Mouse (Mus musculus) cerebellum, postnatal 25 days (tissue): ENCODE data around the gene Nufip2.
"Not testable (repeated sequence)": the region's sequence is repeated elsewhere in the genome, so short reads cannot be mapped to it uniquely, and the experiment has no call there.

Experiments
- DNase-seq, 2 experiments: peaks; one replicate each; pipeline ENCODE4 v3.0.0; 2021; ENCODE audit warnings: mixed read lengths in 2 of 2

Nufip2 gene

DNA sequence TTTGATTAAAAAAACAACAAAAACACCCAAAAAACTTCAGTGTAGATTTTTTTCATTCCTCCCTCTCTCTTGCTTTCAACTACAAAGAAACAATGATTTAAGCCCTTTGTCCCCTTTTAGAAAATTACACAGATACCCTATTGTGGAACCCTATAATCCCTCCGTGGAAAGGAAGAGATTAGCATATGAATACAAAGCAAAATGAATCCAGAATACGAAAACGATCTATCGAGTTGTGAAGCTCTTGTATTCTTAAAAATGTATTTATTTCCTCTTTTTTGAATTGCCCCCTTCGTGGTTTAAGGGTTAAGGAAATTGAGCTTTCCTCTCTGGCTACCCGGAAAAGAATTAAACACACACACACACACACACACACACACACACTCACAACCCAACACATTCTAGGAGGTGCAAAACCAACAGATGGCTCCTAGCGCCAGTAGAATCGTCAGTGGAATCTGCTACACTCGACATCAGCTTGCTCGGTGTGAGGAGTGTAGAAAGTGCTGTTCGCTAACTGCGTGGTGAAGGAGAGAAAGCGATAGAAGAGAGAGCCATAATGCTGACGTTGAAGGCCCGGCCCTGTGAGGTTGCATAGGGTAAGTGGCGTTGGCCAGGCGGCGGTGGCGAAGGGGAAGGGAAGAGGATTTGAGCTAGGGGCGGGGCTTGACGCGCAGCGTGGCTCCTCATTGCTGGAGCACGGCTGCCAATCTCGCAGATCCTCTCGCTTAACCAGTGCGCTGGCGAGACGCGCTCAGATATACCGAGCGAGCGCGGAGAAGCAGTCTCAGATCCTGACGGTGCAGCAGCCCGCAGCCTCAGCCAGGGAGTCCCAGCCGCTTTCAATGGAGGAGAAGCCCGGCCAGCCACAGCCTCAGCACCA is at the start of gene Nufip2:
Gene Nufip2, plus strand, starts transcription at position 773 of the 883 bp plus-strand sequence.
- DNase-seq, result peak; percentile 99 to 100

DNA sequence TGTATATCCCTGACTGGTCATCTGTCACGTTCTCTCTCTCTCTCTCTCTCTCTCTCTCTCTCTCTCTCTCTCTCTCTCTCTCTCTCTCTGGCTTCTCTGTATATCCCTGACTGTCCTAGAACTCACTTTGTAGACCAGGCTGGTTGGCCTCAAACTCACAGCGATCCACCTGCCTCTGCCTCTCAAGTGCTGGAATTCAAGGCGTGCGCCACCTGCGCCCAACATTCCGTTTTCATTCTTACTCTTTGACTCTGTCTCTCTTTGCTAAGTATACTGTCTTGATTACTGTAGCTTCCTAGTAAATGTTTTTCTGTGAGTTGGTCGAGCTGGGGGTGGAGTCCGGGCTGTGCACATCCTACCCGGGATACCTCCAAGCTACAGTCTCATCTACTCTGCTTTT is 44.6 kb upstream of the Nufip2 start:
- no peak for DNase-seq

DNA sequence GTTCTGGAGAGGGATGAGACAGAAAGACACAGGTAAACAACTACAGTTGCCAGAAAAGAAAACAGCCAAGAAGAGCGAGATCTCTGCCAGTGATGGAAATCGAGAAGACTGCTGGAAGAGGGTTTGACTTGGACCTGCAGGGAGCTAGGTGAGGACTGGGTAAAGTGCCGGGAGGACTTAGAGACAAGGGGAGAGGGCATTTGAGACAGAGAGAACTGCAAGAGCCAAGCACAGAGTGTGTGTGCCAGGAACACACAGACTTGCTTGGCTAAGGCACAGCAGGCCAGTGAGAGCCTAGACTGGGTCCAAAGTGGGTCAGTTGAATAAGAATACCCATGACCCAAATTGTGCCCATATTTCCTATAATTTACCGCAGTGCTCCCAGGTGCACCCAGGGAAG is 40.5 kb upstream of the Nufip2 start:
- DNase-seq, result peak; percentile 61 to 62

DNA sequence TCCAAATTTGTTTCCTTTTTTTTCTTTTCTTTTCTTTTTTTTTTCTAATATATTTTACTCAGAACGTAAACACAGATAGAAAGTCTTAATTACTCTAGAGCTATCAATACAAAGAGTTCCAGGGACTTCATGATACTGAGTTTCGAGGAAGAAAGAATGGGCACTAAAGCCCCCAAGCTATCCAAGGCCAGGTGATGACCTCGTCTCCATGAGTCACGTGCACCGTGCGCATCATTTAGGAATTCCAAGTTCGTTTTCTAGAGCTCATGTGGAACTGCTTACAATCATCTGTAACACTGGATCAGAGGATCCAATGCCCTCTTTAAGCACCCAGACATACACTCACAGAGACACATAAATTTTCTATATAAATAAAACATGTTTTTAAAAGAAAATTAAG is 37.1 kb upstream of the Nufip2 start:
- DNase-seq, result no peak

DNA sequence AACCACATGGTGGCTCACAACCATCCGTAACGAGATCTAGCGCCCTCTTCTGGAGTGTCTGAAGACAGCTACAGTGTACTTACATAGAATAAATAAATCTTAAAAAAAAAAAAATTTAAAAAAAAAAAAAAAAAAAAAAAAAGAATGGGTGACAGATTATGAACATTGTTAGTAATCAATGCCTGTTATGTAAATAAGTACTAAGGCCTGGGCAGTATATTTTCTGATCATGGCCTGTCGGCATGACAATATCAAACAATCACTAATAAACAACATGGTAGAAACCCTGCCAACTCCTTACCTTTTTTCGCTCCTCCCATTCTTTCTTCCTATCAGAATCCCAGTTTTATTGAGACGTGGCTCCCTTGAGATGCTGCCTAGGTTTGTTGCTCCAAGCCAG is 33.5 kb upstream of the Nufip2 start:
- DNase-seq, result no peak

DNA sequence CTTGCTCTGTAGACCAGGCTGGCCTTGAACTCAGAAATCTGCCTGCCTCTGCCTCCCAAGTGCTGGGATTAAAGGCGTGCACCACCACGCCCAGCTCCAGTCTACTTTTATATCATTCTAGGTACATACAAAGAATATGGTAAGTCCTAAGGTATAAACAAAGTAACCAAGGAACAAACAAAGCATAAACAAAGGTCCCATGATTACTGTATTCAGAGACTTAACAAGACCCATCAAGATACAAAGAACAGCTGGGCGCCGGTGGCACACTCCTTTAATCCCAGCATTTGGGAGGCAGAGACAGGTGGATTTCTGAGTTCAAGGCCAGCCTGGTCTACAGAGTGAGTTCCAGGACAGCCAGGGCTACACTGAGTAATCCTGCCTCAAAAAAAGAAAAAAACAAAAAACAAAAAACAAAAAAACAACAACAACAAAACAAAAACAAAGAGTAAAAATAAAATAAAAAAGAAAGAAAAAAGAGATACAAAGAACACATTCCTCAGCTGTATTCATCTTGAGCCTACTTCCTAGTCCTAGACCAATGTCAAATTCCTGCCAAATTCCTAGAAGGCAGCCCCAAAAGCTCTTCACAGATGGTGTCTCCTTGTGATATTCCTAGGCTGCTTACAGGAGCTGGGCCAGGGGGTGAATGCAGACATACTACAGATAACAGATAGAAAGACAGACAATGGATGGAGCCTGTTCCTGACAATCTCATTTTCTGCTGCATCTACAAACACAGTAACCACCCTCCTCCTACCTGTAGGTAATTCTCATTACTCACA is 32.4 kb upstream of the Nufip2 start:
- DNase-seq, result not testable (repeated sequence)

DNA sequence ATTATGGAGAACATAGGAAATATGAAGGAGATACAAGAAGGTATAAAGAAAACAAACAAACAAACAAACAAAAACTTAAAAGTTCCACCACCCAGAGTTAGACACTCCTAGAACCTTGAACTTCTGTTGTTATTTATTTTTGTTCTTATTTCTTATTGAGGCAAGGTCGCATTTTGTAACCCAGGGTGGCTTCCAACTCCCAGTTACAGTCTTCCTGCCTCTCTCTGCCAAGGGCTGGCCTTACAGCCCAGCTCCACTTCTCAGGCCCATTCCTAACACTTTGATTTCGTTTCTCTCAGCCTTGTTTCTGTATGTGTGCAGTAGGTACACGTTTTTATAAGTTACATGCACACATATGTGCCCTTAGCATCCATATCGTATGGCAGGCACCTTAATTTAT is 26.0 kb upstream of the Nufip2 start:
- no peak for DNase-seq

DNA sequence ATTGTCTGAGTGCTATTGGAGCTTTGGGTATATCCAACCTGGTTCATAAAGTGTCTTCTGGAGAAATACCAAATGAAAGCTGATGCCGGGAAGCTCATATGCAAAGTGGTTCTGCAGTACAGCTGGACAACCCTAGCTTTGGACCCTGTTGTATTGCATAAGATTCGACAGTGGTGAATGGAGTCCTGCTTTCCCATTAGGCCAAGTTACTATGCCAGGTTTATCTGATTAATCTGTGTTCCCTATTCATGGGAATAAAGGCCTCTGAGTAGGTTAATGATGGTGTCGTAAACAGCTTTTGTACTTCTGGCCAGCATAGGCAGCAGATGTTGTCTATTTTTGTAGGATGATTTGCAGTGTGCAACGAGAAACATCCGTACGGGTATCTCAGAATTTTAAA is 22.3 kb upstream of the Nufip2 start:
- no peak for DNase-seq

DNA sequence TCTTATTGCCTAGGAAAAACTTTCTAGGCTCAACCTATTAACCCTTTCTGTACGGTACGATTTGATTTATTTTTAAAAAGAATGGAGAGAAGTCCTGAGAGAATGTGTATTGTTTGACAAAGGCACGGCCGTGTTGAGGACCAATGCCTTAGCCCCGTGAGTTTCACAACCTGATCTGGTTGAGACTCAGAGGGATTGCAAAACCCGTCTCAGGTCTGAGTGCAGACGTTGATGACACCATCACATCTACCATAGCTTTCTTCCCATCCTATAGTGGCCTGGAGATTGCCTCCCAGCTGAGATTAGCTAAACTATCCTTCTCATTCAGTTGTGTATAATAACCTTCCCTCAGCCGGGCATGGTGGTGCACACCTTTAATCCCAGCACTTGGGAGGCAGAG is 21.9 kb upstream of the Nufip2 start:
- DNase-seq, result no peak

DNA sequence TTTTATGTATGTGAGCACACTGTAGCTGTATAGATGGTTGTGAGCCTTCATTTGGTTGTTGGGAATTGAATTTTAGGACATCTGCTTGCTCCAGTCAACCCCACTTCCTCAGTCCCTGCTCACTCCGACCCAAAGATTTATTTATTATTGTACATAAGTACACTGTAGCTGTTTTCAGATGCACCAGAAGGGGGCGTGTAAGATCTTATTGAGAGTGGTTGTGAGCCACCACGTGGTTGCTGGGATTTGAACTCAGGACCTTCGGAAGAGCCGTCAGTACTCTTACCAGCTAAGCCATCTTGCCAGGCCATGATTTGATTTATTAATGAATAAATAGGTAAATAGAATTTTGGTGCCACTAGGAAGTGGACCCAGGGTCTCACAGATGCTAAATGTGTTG is 20.6 kb upstream of the Nufip2 start:
- DNase-seq, result not testable (repeated sequence)

DNA sequence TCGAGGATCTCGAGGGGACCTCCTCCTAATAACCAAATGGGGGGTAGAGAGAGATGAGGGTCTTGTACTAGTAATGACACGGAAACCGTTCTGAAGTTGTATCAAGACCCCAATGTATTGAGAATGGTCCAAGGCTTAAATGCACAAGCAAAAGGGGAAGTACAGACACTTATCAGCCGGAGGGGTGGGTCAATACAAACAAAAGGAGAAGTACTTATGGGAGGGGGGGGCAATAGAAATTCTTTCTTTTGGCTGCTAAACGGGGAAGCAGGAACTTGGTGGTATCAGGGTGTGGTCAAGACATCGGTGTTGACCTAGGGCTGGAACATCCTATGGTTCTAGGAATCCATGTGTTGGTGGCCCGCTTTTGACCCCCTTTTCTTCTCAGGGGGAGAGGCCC is 19.2 kb upstream of the Nufip2 start:
- not testable (repeated sequence) for DNase-seq

DNA sequence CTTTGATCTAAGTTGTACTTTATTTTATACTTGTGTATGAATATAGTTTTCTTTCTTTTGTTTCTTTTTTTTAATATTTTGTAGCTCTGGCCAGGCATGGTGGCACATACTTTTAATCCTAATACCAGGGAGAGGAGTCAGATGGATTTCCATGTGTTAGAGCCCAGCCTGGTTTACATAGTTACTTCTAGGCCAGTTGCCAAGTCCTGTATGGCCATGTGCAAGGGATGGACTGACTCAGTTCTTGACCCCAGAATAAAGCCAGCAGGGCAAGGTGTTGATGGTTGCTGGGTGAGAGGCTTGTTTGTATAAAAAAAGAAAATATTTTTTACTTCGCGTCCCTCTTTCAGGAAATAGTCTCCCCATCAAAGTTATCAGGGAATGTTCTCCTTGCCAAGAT is 13.2 kb upstream of the Nufip2 start:
- no peak for DNase-seq

DNA sequence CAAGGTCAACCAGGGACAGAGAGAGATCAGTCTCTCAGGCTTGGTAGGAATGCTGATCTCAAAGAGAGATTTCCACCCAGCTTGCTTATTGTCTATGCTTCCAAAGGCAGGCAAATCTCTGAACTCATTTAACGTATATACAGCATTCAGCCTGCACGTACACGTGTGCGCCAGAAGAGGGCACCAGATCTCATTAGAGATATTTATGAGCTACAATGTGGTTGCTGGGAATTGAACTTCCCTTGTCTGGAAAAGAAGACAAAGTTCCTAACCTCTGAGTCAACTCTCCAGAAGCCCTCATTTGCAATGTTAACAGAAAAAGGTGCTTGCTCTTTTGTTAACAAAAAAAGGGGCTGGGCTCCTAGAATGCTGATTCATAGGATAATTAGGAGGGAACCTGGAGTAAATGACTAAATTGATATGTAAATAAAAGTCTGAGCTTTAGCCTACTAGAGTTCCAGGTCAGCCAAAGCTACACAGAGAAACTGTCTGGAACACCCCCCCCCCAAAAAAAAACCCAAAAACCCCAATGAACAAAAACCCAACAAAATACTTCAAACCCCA is 12.4 kb upstream of the Nufip2 start:
- no peak for DNase-seq

DNA sequence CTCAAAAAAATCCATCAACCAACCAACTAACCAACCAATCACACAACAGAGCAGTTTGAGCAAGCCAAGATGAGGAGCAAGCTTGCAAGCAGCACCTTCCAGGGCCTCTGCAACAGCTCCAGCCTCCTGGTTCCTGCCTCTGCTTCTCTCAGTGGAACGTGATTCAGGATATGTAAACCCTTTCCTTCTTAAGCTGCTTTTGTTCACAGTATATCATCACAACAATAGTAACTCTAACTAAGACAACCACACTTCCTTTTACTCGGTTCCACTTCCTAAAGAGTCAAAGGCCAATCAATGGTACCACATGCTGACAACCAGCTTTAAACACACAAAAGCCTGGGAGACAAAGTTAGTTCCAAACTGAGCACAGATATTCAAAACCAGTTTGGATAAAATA is 5.9 kb upstream of the Nufip2 start:
- no peak for DNase-seq

DNA sequence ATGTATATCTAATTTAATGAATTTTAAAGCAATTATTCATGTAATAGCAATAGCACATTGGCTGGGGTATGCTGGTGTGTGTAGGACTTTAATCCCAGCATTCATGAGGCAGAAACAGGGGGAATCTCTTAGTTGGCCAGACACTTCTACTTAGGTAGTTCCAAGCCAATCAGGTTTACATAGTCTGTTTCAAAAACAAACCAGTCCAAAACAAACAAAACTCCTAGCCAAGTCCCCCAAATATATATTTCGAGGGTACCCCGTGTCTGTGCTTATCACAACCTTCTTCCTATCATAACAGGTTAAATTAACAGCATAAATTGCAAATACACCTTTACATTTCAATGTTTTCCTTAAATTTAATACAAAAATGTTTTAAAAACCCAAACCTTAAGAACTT is 1.1 kb upstream of the Nufip2 start:
- no peak for DNase-seq

DNA sequence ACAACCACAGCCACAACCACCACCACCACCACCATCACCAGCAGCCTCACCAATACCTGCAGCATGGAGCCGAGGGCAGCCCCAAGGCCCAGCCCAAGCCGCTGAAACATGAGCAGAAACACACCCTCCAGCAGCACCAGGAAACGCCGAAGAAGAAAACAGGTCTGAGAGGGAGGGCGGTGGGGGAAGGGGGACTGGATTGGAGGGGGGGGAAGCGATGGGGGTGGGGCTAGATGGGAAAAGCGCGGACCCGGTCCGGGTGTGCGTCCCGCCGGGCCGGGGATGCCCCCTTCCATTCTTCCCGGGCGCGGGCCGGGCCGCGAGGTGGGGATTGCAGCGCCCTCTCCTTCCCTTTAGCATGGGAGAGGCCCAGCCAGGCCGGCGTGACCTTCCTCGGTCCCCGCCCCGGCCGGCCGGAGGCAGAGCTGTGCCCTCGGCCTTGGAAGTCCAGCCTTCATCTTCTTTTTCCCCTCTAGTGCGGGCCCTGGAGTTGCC is 438 bp downstream of the Nufip2 start:
- DNase-seq, result peak; percentile 62 to 65

DNA sequence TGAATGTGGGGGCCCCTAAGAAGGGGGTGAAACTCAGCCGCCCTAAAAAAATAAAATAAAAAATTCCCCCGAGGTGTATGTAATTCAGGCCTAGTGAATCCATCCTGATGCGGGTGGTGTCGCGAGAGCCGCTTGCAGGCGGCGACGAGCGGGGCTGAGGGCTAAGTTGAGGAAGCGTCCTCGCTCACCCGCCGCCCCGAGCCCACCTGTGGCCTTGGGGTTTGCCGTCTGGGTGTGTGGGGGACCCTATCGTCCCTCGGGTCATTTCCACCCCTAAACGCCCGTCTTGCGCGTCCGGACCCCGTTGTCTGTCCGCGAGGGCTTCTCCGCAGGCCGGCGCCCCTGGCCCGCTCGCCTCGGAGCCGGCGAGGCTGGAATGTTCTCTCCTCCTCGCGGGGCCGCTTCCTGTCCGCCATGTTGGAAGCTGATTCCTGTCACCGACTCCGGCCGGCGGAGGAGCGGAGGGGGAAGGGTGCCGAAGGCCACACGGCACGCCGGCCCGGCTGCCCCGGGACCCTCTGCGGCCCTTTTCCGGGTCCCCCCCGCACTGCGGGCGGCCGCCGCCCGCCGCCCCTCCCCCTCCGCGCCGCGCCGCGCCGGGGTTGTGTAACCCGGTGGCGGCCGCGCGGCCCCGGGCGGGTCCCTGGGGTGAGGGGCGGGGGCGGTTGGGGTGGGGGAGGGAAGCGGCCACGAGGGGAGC is 1.0 kb downstream of the Nufip2 start:
- peak; percentile 76 to 79 for DNase-seq

DNA sequence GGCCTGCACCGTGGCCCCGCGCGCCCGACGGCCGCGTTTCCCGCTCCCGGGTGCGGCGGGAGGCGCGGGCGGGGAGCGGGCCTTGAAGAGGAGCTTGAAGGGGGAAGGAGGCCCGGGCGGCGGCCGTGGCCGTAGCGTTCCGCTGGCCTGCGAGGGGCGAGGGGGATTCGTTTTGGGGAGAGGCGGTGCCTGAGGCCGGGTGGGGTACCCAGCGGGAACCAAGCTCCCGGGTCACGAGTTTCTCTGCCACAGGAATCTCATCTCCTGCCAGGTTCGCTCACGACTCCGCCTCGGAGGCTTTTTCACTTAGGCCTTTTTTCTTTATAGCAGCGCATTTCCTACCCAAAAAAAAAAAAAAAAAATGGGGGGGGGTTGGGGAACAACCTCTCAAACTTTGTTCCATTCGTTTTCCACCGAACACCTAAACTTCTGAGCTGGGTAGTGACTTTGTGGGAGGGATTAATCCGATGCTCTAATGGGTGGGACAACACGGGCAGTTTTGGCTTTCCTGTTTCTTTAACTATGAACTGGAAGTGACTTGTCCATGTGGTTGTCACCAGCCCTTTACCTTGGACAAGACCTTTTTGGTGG is 1.7 kb downstream of the Nufip2 start:
- peak; percentile 61 to 65 for DNase-seq

DNA sequence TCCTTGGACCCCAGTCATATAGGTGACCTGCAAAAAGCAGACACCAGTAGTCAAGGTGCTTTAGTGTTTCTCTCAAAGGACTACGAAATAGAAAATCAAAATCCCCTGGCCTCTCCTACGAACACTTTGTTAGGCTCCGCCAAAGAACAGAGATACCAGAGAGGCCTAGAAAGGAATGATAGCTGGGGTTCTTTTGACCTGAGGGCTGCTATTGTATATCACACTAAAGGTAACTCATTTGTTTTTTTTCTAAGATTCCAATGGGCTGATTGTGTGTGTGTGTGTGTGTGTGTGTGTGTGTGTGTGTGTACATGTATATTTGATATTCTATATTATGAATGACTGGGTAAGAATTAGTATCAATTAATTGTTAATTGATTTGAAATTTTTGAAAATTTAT is 7.1 kb downstream of the Nufip2 start:
- no peak for DNase-seq

DNA sequence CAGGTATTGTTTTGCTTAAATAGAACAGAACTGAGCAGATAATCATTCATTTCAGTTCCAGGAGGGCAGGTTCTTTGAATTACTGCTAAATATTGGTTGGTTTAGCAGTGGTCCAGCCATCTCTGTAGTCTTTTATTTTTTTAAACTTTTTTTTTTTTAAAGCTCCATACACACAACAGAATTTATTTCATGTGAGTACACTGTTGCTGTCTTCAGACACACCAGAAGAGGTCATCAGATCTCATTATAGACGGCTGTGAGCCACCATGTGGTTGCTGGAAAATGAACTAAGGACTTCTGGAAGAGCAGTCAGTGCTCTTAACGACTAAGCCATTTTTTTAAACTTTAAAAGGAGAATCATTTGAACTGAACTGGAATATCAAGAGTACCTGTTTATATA is 11.3 kb downstream of the Nufip2 start:
- DNase-seq, result no peak

DNA sequence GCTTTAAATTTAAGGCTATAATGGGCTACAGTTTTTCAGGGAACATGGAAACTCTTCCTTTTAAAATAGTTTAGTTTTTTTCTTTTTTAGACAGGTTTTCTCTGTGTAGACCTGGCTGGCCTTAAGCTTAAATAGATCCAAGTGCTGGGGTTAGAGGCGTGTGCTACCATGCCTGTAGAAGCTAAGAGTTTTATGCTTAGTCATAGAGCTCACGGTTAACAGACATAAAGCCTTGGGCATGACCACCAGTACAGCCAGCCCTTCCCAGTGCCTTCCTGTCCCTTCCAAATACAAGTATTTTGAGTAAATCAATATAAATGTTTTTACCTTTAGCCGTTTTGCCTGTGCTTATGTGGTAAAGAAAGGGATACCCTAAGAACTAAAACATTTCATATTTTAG is 20.0 kb downstream of the Nufip2 start:
- no peak for DNase-seq

DNA sequence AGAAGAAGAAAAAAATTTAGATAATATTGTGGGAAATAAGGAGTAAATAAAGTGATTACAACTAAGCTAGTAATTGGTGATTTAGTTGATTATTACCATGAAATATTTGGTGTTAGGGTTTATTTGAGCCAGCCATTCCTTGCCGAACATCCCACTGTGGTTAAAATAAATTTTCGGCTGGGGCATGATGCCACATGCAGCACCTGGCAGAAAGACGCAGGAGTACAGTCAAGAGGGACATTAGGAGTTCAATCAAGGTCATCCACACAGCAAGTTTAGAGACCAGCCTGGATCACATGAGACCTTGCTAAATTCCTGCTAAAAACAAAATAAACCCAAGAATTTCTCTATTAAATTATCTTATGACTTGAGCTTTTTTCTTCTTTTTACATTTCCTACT is 23.1 kb downstream of the Nufip2 start:
- DNase-seq, result peak in 1 of 2 experiments; percentile 19

DNA sequence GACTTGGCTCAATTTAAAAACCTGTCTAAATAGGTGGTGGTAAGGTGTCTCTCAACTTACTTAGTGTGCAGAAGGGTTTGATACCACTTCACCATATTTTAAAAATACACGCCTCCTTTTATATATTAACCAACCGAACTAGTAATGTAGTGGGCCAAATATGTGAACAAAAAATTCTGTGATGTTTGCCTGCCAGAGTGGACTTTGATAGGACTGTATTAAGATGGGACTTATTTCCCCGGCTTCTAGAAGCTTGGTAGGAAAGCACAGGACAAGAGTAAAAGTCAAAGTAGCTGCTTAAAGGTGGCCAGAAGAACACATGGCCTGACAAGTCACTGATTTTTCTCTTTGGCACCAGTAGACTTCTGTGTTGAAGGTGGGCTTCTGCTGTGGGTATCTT is 27.8 kb downstream of the Nufip2 start:
- DNase-seq, result no peak
